Mouse (Mus musculus) mouse trophoblast stem cell (cell line): ENCODE measurements around the gene Acsm1.

Experiments used
- in situ Hi-C, 2 experiments: fragments of 300-500 bp; cut with MseI, MboI; formaldehyde crosslinking; loops; 2 replicates in 1 of 2; 3 replicates in 1 of 2; pipeline ENCODE4 v1.15.1; 2025

The Acsm1 gene

GRCm38 (mm10) chr7:119670925-119671324, 64.1 kb downstream of the Acsm1 start:
- in situ Hi-C loops, result no loop called here

- in situ Hi-C loops, result no loop called here
These were observed 66.6 kb downstream of the Acsm1 start for GRCm38 (mm10) chr7:119673465-119673864.

- in situ Hi-C loops, result no loop called here
These were observed 73.3 kb downstream of the Acsm1 start for GRCm38 (mm10) chr7:119680107-119680506.

- in situ Hi-C loops, result no loop called here
These were observed 75.9 kb downstream of the Acsm1 start for GRCm38 (mm10) chr7:119682699-119683098.

- in situ Hi-C loops, result no loop called here
These were observed 82.9 kb downstream of the Acsm1 start, which contains the start of gene Acsm4 for GRCm38 (mm10) chr7:119689726-119690125. Acsm4 (plus strand) TSS chr7:119690026.

- in situ Hi-C loops, result no loop called here
These were observed 85.5 kb downstream of the Acsm1 start for GRCm38 (mm10) chr7:119692302-119692701.

GRCm38 (mm10) chr7:119694926-119695325, 88.1 kb downstream of the Acsm1 start:
- in situ Hi-C loops, result no loop called here
